In genomic region chr14:97559559-97559958, GRCm38 (mm10) we compare ENCODE assay signal across 7 mouse cellular contexts.
DNase-seq lines count a peak whose midpoint lies in the region; ATAC-seq and TF ChIP-seq lines count a peak whose summit lies in the region.

No protein-coding gene starts in this region.

- no peaks in the 10 kb centered on the region for H3K36me3 ChIP-seq in midbrain, postnatal 0 days (ENCODE audit: insufficient read depth, low read length)

- H3K4me1 ChIP-seq in midbrain, postnatal 0 days (ENCODE audit: insufficient read depth, low read length), result no peaks in the 10 kb centered on the region

- peak; percentile 55 for TF ChIP-seq CTCF in midbrain, postnatal 0 days (IDR thresholded peaks at IDR 0.05)

- H3K27ac ChIP-seq in midbrain, postnatal 0 days (ENCODE audit: low read depth, low read length), result no peak overlapping the region

- H3K9ac ChIP-seq in midbrain, postnatal 0 days (replicated peaks; ENCODE audit: low read length, poor library complexity, severe bottlenecking), result no peak overlapping the region

- H3K4me3 ChIP-seq in midbrain, postnatal 0 days (ENCODE audit: low read depth, low read length), result no peak overlapping the region

- H3K4me2 ChIP-seq in midbrain, postnatal 0 days (ENCODE audit: low read depth, low read length, poor library complexity, severe bottlenecking), result no peak overlapping the region

- intact Hi-C loops in heart, postnatal 25 days (cut with DNase I), result loop anchor here (1.0 to 10.0 kb wide), 5 partner anchors 29 to 1465 kb away; no protein-coding TSS in a partner anchor

- peak; percentile 94 for ATAC-seq in common myeloid progenitor, adult 5-6 weeks (replicated peaks; ENCODE audit: low read depth, poor library complexity, severe bottlenecking)
- no peak for ATAC-seq in midbrain, postnatal 0 days (ENCODE audit: low FRiP score)

- H3K27me3 ChIP-seq in midbrain, postnatal 0 days (ENCODE audit: insufficient read depth, low read length), result no peaks in the 10 kb centered on the region

- no peaks in the 10 kb centered on the region for H3K9me3 ChIP-seq in midbrain, postnatal 0 days (ENCODE audit: low read length)

- 0% methylated on average over 1 of the region's 1 CpGs for WGBS in midbrain, postnatal 0 days

- peak; percentile 18 for DNase-seq in kidney, postnatal 10 days
- DNase-seq in kidney, postnatal 14 days, result no peak
- peak; percentile 1 for DNase-seq in heart, postnatal 25 days (ENCODE audit: low spot score)
- DNase-seq in midbrain, postnatal 0 days (ENCODE audit: low spot score), result peak; percentile 51
- no peak for DNase-seq in spleen, adult 18-20 months
- DNase-seq in frontal cortex, postnatal 14 days (ENCODE audit: low spot score in 2 of 2), result no peak

Comparison
In these comparisons a context has a peak if more than half of its experiments do, and no peak if none do; other contexts are left out.
1. DNase-seq: peak in kidney, postnatal 10 days (single experiment), heart, postnatal 25 days (single experiment) and midbrain, postnatal 0 days (single experiment); none in kidney, postnatal 14 days (single experiment), spleen, adult 18-20 months (0 of 2) and frontal cortex, postnatal 14 days (0 of 2).